Mouse (Mus musculus) bone marrow, adult 2 months (tissue): ENCODE data around the gene Slit3. TPM values are rescaled to one million over a fixed set of nuclear protein-coding genes. Genes with fewer than 3 reads are reported as not detected.

Experiments used
- H3K27ac ChIP-seq: fragments of 200-500 bp; 2 replicates; pipeline ENCODE4 v1.5.1; 2012; ENCODE audit warnings: low read depth, mild to moderate bottlenecking, control low read depth, inconsistent platforms, low read length; ENCODE audit not compliant: control insufficient read depth, poor library complexity, insufficient read depth
- H3K4me1 ChIP-seq: fragments of 200-500 bp; 2 replicates; pipeline ENCODE4 v1.6.1; 2011; ENCODE audit warnings: low read length; ENCODE audit not compliant: control insufficient read depth, insufficient read depth
- H3K4me3 ChIP-seq: fragments of 200-500 bp; replicated peaks from 2 replicates; pipeline ENCODE3; 2011; ENCODE audit warnings: mild to moderate bottlenecking, low read depth, low read length, control low read depth; ENCODE audit not compliant: control insufficient read depth
- CTCF ChIP-seq: fragments of 200-500 bp; IDR thresholded peaks from 2 replicates; pipeline ENCODE4 v1.5.1; 2011; ENCODE audit warnings: low read length, control low read depth; ENCODE audit not compliant: control insufficient read depth, insufficient read depth
- POLR2A ChIP-seq: fragments of 200-500 bp; IDR thresholded peaks from 2 replicates; pipeline ENCODE4 v1.6.1; 2011; ENCODE audit warnings: low read depth, mild to moderate bottlenecking, control low read depth, low read length, borderline replicate concordance; ENCODE audit not compliant: control insufficient read depth
- WGBS: fragments of 180-500 bp; shearing (Covaris S2); methylation state at CpG from one replicate; pipeline ENCODE4 v1.1.7; 2018; 5-methylcytosine and 5-hydroxymethylcytosine counted together
- polyA plus RNA-seq: library from polyadenylated mRNA; stranded (reverse); fragments of >200 nt; gene quantifications from 2 replicates; pipeline ENCODE4 v1.2.4, GENCODE M21; 2011; ENCODE audit warnings: low replicate concordance; ENCODE audit not compliant: missing spikeins, insufficient read depth, insufficient read length

The Slit3 gene
- polyA plus RNA-seq, 1 experiment: 2.0 TPM

GRCm38 (mm10) chr11:35154449-35154848 lies 33.4 kb downstream of the Slit3 start:
- H3K4me1 ChIP-seq: no peaks in the 10 kb centered on the region
- no peak overlapping the region for H3K4me3 ChIP-seq
- WGBS: 71% methylated on average over 5 of the region's 5 CpGs
- no peak overlapping the region for H3K27ac ChIP-seq
- TF ChIP-seq POLR2A (no peak), CTCF (no peak)

GRCm38 (mm10) chr11:35155281-35155680 lies 34.3 kb downstream of the Slit3 start:
- Histone ChIP-seq H3K27ac (no peak overlapping the region), H3K4me1 (no peaks in the 10 kb centered on the region), H3K4me3 (no peak overlapping the region)
- WGBS: 81% methylated on average over 7 of the region's 7 CpGs
- no peak for TF ChIP-seq CTCF
- no peak for TF ChIP-seq POLR2A

GRCm38 (mm10) chr11:35156676-35157075 lies 35.7 kb downstream of the Slit3 start:
- WGBS: 76% methylated on average over 5 of the region's 5 CpGs
- Histone ChIP-seq H3K4me1 (no peaks in the 10 kb centered on the region), H3K27ac (no peak overlapping the region), H3K4me3 (no peak overlapping the region)
- TF ChIP-seq CTCF (no peak), POLR2A (no peak)

GRCm38 (mm10) chr11:35160682-35161211 lies 39.7 kb downstream of the Slit3 start:
- 65% methylated on average over 4 of the region's 4 CpGs for WGBS
- TF ChIP-seq CTCF (no peak), POLR2A (no peak)
- no peaks in the 10 kb centered on the region for H3K4me1 ChIP-seq
- no peak overlapping the region for H3K4me3 ChIP-seq
- no peak overlapping the region for H3K27ac ChIP-seq

- Histone ChIP-seq H3K4me3 (no peak overlapping the region), H3K27ac (no peak overlapping the region), H3K4me1 (no peaks in the 10 kb centered on the region)
- 90% methylated on average over 3 of the region's 3 CpGs for WGBS
- TF ChIP-seq POLR2A (no peak), CTCF (no peak)
Observed at GRCm38 (mm10) chr11:35163396-35163795, 42.4 kb downstream of the Slit3 start.

- no peak for TF ChIP-seq CTCF
- TF ChIP-seq POLR2A: no peak
- no peak overlapping the region for H3K4me3 ChIP-seq
- H3K27ac ChIP-seq: no peak overlapping the region
- H3K4me1 ChIP-seq: no peaks in the 10 kb centered on the region
- 70% methylated on average over 8 of the region's 8 CpGs for WGBS
Observed at GRCm38 (mm10) chr11:35167176-35167575, 46.2 kb downstream of the Slit3 start.

GRCm38 (mm10) chr11:35171505-35171904 lies 50.5 kb downstream of the Slit3 start:
- WGBS: 70% methylated on average over 6 of the region's 6 CpGs
- H3K4me1 ChIP-seq: no peaks in the 10 kb centered on the region
- TF ChIP-seq POLR2A: no peak
- TF ChIP-seq CTCF: no peak
- H3K27ac ChIP-seq: no peak overlapping the region
- H3K4me3 ChIP-seq: no peak overlapping the region

GRCm38 (mm10) chr11:35177564-35177963 lies 56.5 kb downstream of the Slit3 start:
- no peaks in the 10 kb centered on the region; the same call in 1 of the 2 replicates for H3K4me1 ChIP-seq
- H3K27ac ChIP-seq: no peak overlapping the region
- WGBS: 83% methylated on average over 7 of the region's 7 CpGs
- no peak overlapping the region for H3K4me3 ChIP-seq
- TF ChIP-seq POLR2A: no peak
- no peak for TF ChIP-seq CTCF

- Histone ChIP-seq H3K4me3 (no peak overlapping the region), H3K4me1 (no peaks in the 10 kb centered on the region; the same call in 1 of the 2 replicates), H3K27ac (no peak overlapping the region)
- TF ChIP-seq POLR2A: no peak
- no peak for TF ChIP-seq CTCF
- 13% methylated on average over 24 of the region's 24 CpGs for WGBS
Observed at GRCm38 (mm10) chr11:35178144-35178817, 57.3 kb downstream of the Slit3 start.

- Histone ChIP-seq H3K27ac (no peak overlapping the region), H3K4me3 (no peak overlapping the region), H3K4me1 (no peaks in the 10 kb centered on the region; the same call in 1 of the 2 replicates)
- WGBS: 83% methylated on average over 8 of the region's 8 CpGs
- no peak for TF ChIP-seq CTCF
- TF ChIP-seq POLR2A: no peak
Observed at GRCm38 (mm10) chr11:35179305-35179704, 58.3 kb downstream of the Slit3 start.
